Mouse (Mus musculus) cerebellum, adult 2 months (tissue): ENCODE results near the gene Atp6v0b.

Experiments
- CTCF ChIP-seq: fragments of 200-500 bp; IDR thresholded peaks from 2 replicates; pipeline ENCODE4 v1.5.1; 2011; ENCODE audit warnings: low read depth, mild to moderate bottlenecking, control low read depth, low read length, moderate library complexity, borderline replicate concordance; ENCODE audit not compliant: insufficient read depth
- POLR2A ChIP-seq: fragments of 200-500 bp; IDR thresholded peaks from 2 replicates; pipeline ENCODE4 v1.6.1; 2011; ENCODE audit warnings: low read length, control low read depth, borderline replicate concordance; ENCODE audit not compliant: insufficient read depth

GRCm38 (mm10) chr4:117862823-117863222, 24.3 kb downstream of the Atp6v0b start:
- TF ChIP-seq CTCF, result no peak
- TF ChIP-seq POLR2A, result no peak
